Mouse (Mus musculus) heart, adult 2 months (tissue): ENCODE results near the gene Arhgap32.

Experiments used
- CTCF ChIP-seq: fragments of 200-600 bp; IDR thresholded peaks from 2 replicates; pipeline ENCODE4 v1.8.1; 2022; ENCODE audit warnings: antibody characterized with exemption, mild to moderate bottlenecking, moderate library complexity
- EP300 ChIP-seq: fragments of 200-500 bp; IDR thresholded peaks from 2 replicates; pipeline ENCODE4 v1.6.1; 2011; ENCODE audit warnings: low read depth, low read length, control low read depth; ENCODE audit not compliant: insufficient read depth
- POLR2A ChIP-seq: fragments of 200-500 bp; IDR thresholded peaks from 2 replicates; pipeline ENCODE4 v1.6.1; 2011; ENCODE audit warnings: mild to moderate bottlenecking, low read depth, low read length, control low read depth; ENCODE audit not compliant: insufficient read depth

DNA sequence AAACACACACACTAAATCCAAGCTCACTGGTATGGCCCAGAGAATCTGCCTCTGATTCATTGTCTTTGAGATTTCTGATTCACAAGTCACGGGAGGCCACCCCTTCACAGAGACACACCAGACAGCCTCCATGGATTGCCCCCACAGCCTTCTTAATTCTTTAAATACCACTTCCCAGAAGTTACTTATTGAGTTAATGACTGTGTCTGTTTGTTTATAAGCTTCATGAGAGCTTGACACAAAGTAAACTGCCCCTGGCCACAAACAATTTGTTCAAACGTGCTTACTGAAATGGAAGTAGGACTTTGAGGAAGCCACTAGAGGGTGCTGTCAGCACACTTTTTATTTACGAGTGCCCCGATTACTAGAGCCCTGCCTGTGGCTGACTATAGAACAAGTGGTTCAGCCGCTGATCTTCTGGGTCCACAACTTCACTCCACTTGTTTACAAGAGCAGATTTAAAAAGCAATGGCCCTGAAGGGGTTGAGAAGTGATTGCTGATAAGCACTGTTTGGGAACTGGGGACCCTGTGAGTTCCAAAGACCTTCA is 156.0 kb downstream of the Arhgap32 start:
- TF ChIP-seq POLR2A (no peak), CTCF (peak; percentile 90), EP300 (0 out of 2 replicates have a peak, but pooled peaks have one; percentile 38)
